8 mouse cellular contexts compared by ENCODE assay signal in the genomic region with DNA sequence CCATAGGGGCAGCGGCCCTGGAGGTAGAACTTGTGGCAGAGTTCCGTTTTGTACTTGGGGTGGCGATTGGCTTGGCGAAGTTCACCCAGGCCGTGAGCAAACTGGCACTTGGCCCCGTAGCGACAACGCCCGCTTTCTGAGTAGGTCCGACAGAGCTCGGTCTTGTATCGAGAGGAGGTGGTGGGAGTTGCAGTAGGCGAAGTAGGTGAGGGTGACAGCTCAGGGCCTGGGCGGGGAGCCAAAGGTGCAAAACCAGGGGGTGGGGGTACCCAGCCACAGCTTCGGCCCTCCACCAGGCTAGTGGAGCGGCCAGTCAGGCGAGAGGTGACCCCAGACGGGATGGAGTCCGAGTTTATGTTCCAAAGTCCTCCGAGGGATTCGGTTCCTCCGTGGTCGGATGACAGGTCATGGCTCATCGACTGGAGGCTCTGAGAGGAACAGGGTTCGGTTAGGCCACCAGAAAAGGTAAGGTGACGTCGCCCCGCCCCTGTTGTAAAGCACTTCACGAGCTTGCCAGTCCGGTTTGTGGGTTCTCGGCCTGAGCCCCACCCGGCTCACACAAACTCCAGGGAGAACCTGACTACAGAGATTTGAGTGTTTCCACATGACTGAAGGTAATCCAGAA. TPM values are rescaled to one million over a fixed set of nuclear protein-coding genes. Genes with fewer than 3 reads are reported as not detected.
DNase-seq lines count a peak whose midpoint lies in the region; ATAC-seq and TF ChIP-seq lines count a peak whose summit lies in the region.

No protein-coding gene starts in this region.

- intact Hi-C loops in heart, adult 2 months (cut with DNase I): no loop called here
- intact Hi-C loops in left cerebral cortex, postnatal 25 days (cut with DNase I): no loop called here

- WGBS in heart, adult 2 months: 1% methylated on average over 32 of the region's 32 CpGs
- 1% methylated on average over 32 of the region's 32 CpGs for WGBS in kidney, adult 2 months
- WGBS in lung, embryonic 16.5 days: 16% methylated on average over 32 of the region's 32 CpGs

- TF ChIP-seq EP300 in heart, adult 2 months (IDR thresholded peaks at IDR 0.05; ENCODE audit: insufficient read depth, low read depth, low read length): 0 out of 2 replicates have a peak, but pooled peaks have one; percentile 2

- H3K79me2 ChIP-seq in heart, adult 2 months (replicated peaks; ENCODE audit: control insufficient read depth, insufficient read depth, low read length): no peaks in the 10 kb centered on the region; the same call in 1 of the 2 replicates

- H3K36me3 ChIP-seq in heart, adult 2 months (ENCODE audit: control insufficient read depth, insufficient read depth, low read length): peaks cover 5% of the 10 kb centered on the region; the same call in 1 of the 2 replicates
- peaks cover 8% of the 10 kb centered on the region for H3K36me3 ChIP-seq in kidney, adult 2 months (ENCODE audit: control insufficient read depth, insufficient read depth, low read length)
- peaks cover 2% of the 10 kb centered on the region for H3K36me3 ChIP-seq in lung, embryonic 16.5 days (ENCODE audit: control insufficient read depth, insufficient read depth, low read length)

- peak; percentile 44 for TF ChIP-seq POLR2A in heart, adult 2 months (IDR thresholded peaks at IDR 0.05; ENCODE audit: insufficient read depth, low read depth, low read length)
- TF ChIP-seq POLR2A in kidney, adult 2 months (IDR thresholded peaks at IDR 0.05; ENCODE audit: low read depth, low read length): peak; percentile 39

- ATAC-seq in lung, embryonic 16.5 days (ENCODE audit: low read depth): no peak

- peak overlapping the region; percentile 96 for H3K4me2 ChIP-seq in lung, embryonic 16.5 days (ENCODE audit: low read depth, low read length)

- H3K27ac ChIP-seq in heart, adult 2 months: peak overlapping the region; percentile 93
- peak overlapping the region; percentile 98 for H3K27ac ChIP-seq in kidney, adult 2 months (ENCODE audit: insufficient read depth, low read depth, low read length)
- H3K27ac ChIP-seq in lung, embryonic 16.5 days (ENCODE audit: low read length): peak overlapping the region; percentile 100

- no peak for TF ChIP-seq CTCF in heart, adult 2 months (IDR thresholded peaks at IDR 0.05)
- TF ChIP-seq CTCF in kidney, adult 2 months (conservative IDR thresholded peaks at IDR 0.05; ENCODE audit: insufficient read depth, insufficient read length, low read depth, low read length): no peak

- H3K9me3 ChIP-seq in lung, embryonic 16.5 days (ENCODE audit: control insufficient read depth, low read length): no peaks in the 10 kb centered on the region

- peaks cover 16% of the 10 kb centered on the region for H3K4me1 ChIP-seq in heart, adult 2 months (ENCODE audit: control insufficient read depth, insufficient read depth, low read length)
- peaks cover 27% of the 10 kb centered on the region for H3K4me1 ChIP-seq in kidney, adult 2 months (ENCODE audit: control insufficient read depth, insufficient read depth, low read length)
- H3K4me1 ChIP-seq in lung, embryonic 16.5 days (replicated peaks; ENCODE audit: control insufficient read depth, insufficient read depth, low read length): peaks cover 53% of the 10 kb centered on the region

- H3K27me3 ChIP-seq in heart, adult 2 months (ENCODE audit: control insufficient read depth, insufficient read depth, low read length): no peaks in the 10 kb centered on the region
- H3K27me3 ChIP-seq in kidney, adult 2 months (replicated peaks; ENCODE audit: control insufficient read depth, insufficient read depth, low read length): no peaks in the 10 kb centered on the region
- H3K27me3 ChIP-seq in lung, embryonic 16.5 days (ENCODE audit: control insufficient read depth, insufficient read depth, low read depth, low read length): no peaks in the 10 kb centered on the region

- peak; percentile 70 for DNase-seq in 416B (ENCODE audit: low read depth)
- DNase-seq in adrenal gland, postnatal 14 days: peak; percentile 70
- peak; percentile 82 for DNase-seq in heart, adult 2 months
- DNase-seq in kidney, adult 2 months: peak; percentile 91
- peak; percentile 32 to 35 for DNase-seq in spleen, postnatal 14 days (ENCODE audit: low spot score in 2 of 2)
- no peak for DNase-seq in left cerebral cortex, postnatal 25 days (ENCODE audit: low spot score in 2 of 2)
- no peak for DNase-seq in cerebellum, postnatal 14 days

- peak overlapping the region; percentile 97 for H3K9ac ChIP-seq in heart, adult 2 months (ENCODE audit: low read depth, low read length)
- peak overlapping the region; percentile 81 for H3K9ac ChIP-seq in lung, embryonic 16.5 days (ENCODE audit: low read length)

- peak overlapping the region; percentile 88 for H3K4me3 ChIP-seq in heart, adult 2 months
- peak overlapping the region; percentile 85 for H3K4me3 ChIP-seq in kidney, adult 2 months (ENCODE audit: insufficient read depth, low read depth, low read length)
- peak overlapping the region; percentile 60 for H3K4me3 ChIP-seq in lung, embryonic 16.5 days (ENCODE audit: low read length)

RNA-seq across cellular contexts. Expression of a gene that starts 1.9 kb away (rescaled TPM):
- total RNA-seq in adrenal gland, postnatal 14 days (2021): 27.9 and 30.7 TPM in 2 replicates
- 10 to 100 TPM; 19.4 to 26.3 TPM for total RNA-seq in heart, adult 2 months (2021)
- 26.1 and 28.2 TPM in 2 replicates for polyA plus RNA-seq in heart, adult 2 months (2012; rRNA removed)
- polyA plus RNA-seq in kidney, adult 2 months (2012; rRNA removed): 24.6 and 25.5 TPM in 2 replicates
- polyA plus RNA-seq in lung, embryonic 16.5 days (2015; fragmentation: Nextera tagmentation; extraction: Ambion mirVana): 23.9 and 26.8 TPM in 2 replicates
- 1 to 10 TPM; 2.2 to 2.9 TPM for total RNA-seq in left cerebral cortex, postnatal 25 days (2021)

RNA-seq across cellular contexts. Expression of a gene that starts 5.8 kb away (rescaled TPM):
- 27.9 and 32.6 TPM in 2 replicates for total RNA-seq in adrenal gland, postnatal 14 days (2021)
- 10 to 100 TPM; 10.4 to 14.3 TPM for total RNA-seq in heart, adult 2 months (2021)
- polyA plus RNA-seq in heart, adult 2 months (2012; rRNA removed): 15.9 and 16.3 TPM in 2 replicates
- polyA plus RNA-seq in kidney, adult 2 months (2012; rRNA removed): 13.5 and 14.6 TPM in 2 replicates
- 69.0 and 70.0 TPM in 2 replicates for polyA plus RNA-seq in lung, embryonic 16.5 days (2015; fragmentation: Nextera tagmentation; extraction: Ambion mirVana)
- 1 to 10 TPM; 5.0 to 6.7 TPM for total RNA-seq in left cerebral cortex, postnatal 25 days (2021)

RNA-seq across cellular contexts. Expression of a gene that starts 14.3 kb away (rescaled TPM):
- total RNA-seq in adrenal gland, postnatal 14 days (2021): 29.6 and 30.5 TPM in 2 replicates
- 10 to 100 TPM; 20.8 to 21.5 TPM for total RNA-seq in heart, adult 2 months (2021)
- 48.8 and 50.4 TPM in 2 replicates for polyA plus RNA-seq in heart, adult 2 months (2012; rRNA removed)
- 71.9 and 72.1 TPM in 2 replicates for polyA plus RNA-seq in kidney, adult 2 months (2012; rRNA removed)
- polyA plus RNA-seq in lung, embryonic 16.5 days (2015; fragmentation: Nextera tagmentation; extraction: Ambion mirVana): 46.8 and 50.2 TPM in 2 replicates
- total RNA-seq in left cerebral cortex, postnatal 25 days (2021): 10 to 100 TPM; 19.0 to 22.2 TPM

RNA-seq across cellular contexts. Expression of a gene that starts 14.6 kb away (rescaled TPM):
- 77.0 and 87.6 TPM in 2 replicates for total RNA-seq in adrenal gland, postnatal 14 days (2021)
- total RNA-seq in heart, adult 2 months (2021): 10 to 100 TPM; 41.3 to 42.1 TPM
- 63.8 and 67.0 TPM in 2 replicates for polyA plus RNA-seq in heart, adult 2 months (2012; rRNA removed)
- 72.6 and 78.4 TPM in 2 replicates for polyA plus RNA-seq in kidney, adult 2 months (2012; rRNA removed)
- 87.6 and 89.7 TPM in 2 replicates for polyA plus RNA-seq in lung, embryonic 16.5 days (2015; fragmentation: Nextera tagmentation; extraction: Ambion mirVana)
- total RNA-seq in left cerebral cortex, postnatal 25 days (2021): 10 to 100 TPM; 62.4 to 64.0 TPM

RNA-seq across cellular contexts. Expression of a gene that starts 27.7 kb away (rescaled TPM):
- total RNA-seq in adrenal gland, postnatal 14 days (2021): 937 and 1,132 TPM in 2 replicates
- total RNA-seq in heart, adult 2 months (2021): 100 to 1,000 TPM; 496 to 556 TPM
- 312 and 411 TPM in 2 replicates for polyA plus RNA-seq in heart, adult 2 months (2012; rRNA removed)
- 724 and 951 TPM in 2 replicates for polyA plus RNA-seq in kidney, adult 2 months (2012; rRNA removed)
- 981 and 1,007 TPM in 2 replicates for polyA plus RNA-seq in lung, embryonic 16.5 days (2015; fragmentation: Nextera tagmentation; extraction: Ambion mirVana)
- total RNA-seq in left cerebral cortex, postnatal 25 days (2021): 100 to 1,000 TPM; 438 to 443 TPM

Comparison
In these comparisons a context has a peak if more than half of its experiments do, and no peak if none do; other contexts are left out.
1. DNase-seq: peak in 416B (single experiment), adrenal gland, postnatal 14 days (single experiment), heart, adult 2 months (2 of 2), kidney, adult 2 months (single experiment) and spleen, postnatal 14 days (2 of 2); none in left cerebral cortex, postnatal 25 days (0 of 2) and cerebellum, postnatal 14 days (0 of 2).
2. Peak in every context shown above with its lines, with median percentiles within 50 percentile points of each other: H3K27ac ChIP-seq and H3K4me3 ChIP-seq.